Mouse (Mus musculus) liver, postnatal 0 days (tissue): ENCODE results near the gene Prpf8.

Experiments used
- CTCF ChIP-seq: sonication (generic); IDR thresholded peaks from 2 replicates; pipeline ENCODE4 v1.5.1; 2016; ENCODE audit warnings: antibody characterized with exemption, low read depth
- EP300 ChIP-seq: IDR thresholded peaks from 2 replicates; pipeline ENCODE4 v1.6.1; 2016; ENCODE audit warnings: antibody characterized with exemption, low read depth, mild to moderate bottlenecking

DNA sequence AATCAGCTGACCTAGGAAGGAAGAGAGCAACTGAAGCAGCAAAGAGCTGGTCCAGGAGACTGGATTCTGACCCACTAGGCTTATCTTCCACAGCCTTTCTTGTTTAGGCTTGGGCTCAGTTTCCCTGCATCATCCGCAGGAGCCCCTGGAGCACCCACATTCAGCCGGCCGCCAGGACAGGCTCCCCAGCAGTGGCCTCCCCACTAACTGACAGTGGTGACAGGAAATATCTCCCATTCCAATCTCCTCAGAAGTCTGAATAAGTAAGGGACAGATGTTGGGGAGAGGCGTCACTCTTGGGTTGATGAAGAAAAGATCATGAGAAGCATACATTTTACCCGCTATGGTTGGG lies 26.9 kb upstream of the Prpf8 start:
- TF ChIP-seq CTCF (no peak), EP300 (no peak)
